In genomic region chr11:87426450-87427250, GRCm38 (mm10) we compare ENCODE assay signal across 8 mouse cellular contexts. TPM values are rescaled to one million over a fixed set of nuclear protein-coding genes. Genes with fewer than 3 reads are reported as not detected.
DNase-seq lines count a peak whose midpoint lies in the region; ATAC-seq and TF ChIP-seq lines count a peak whose summit lies in the region.
"Not testable (repeated sequence)": the region's sequence is repeated elsewhere in the genome, so short reads cannot be mapped to it uniquely, and the experiment has no call there.

No protein-coding gene starts in this region.

- H3K4me2 ChIP-seq in heart, embryonic 14.5 days (ENCODE audit: low read length): peak overlapping the region; percentile 67
- H3K4me2 ChIP-seq in liver, embryonic 11.5 days: peak overlapping the region; percentile 69
- H3K4me2 ChIP-seq in myocyte (ENCODE audit: low read depth): peak overlapping the region; percentile 86

- peak; percentile 88 for ATAC-seq in heart, embryonic 14.5 days (ENCODE audit: insufficient number of reproducible peaks, insufficient read depth, low FRiP score, low read depth)
- ATAC-seq in liver, embryonic 11.5 days (replicated peaks; ENCODE audit: low FRiP score): peak; percentile 89

- H3K27ac ChIP-seq in heart, embryonic 14.5 days (replicated peaks in 1 of 2; ENCODE audit: control insufficient read depth in 1 of 2, insufficient read depth in 1 of 2, low read depth in 2 of 2, low read length in 2 of 2): peak overlapping the region in 1 of 2 experiments; percentile 60; a peak in 2 of 4 replicates
- H3K27ac ChIP-seq in liver, embryonic 11.5 days (ENCODE audit: low read depth, low read length): peak overlapping the region; percentile 82

- H3K9ac ChIP-seq in heart, embryonic 14.5 days (ENCODE audit: low read length): peak overlapping the region; percentile 70
- H3K9ac ChIP-seq in liver, embryonic 11.5 days (ENCODE audit: low read depth, low read length): peak overlapping the region; percentile 58

- H3K36me3 ChIP-seq in heart, embryonic 14.5 days (ENCODE audit: control insufficient read depth, insufficient read depth, low read length); liver, embryonic 11.5 days (ENCODE audit: control insufficient read depth, insufficient read depth, low read length); myocyte (ENCODE audit: control insufficient read depth, insufficient read depth): not testable (repeated sequence)

- not testable (repeated sequence) for H3K4me1 ChIP-seq in heart, embryonic 14.5 days (ENCODE audit: control insufficient read depth in 2 of 2, insufficient read depth in 2 of 2, low read length in 2 of 2)
- peaks cover 16% of the 10 kb centered on the region for H3K4me1 ChIP-seq in liver, embryonic 11.5 days (replicated peaks; ENCODE audit: control insufficient read depth, insufficient read depth, low read length)

- DNase-seq in CD4-positive, CD25-positive, alpha-beta regulatory T cell, adult 2 months (ENCODE audit: low read depth, low spot score): peak; percentile 94
- peak; percentile 79 for DNase-seq in c-Kit-negative CD71-positive TER-119-positive erythroid progenitor cells, embryonic 14.5 days (ENCODE audit: low read depth, low spot score)
- DNase-seq in fat pad, adult 2 months (ENCODE audit: extremely low read depth, low read depth, low spot score): peak; percentile 58
- DNase-seq in kidney, postnatal 10 days: peak; percentile 91
- DNase-seq in liver, embryonic 11.5 days (ENCODE audit: low spot score): peak; percentile 69
- peak; percentile 84 to 89 for DNase-seq in spleen, postnatal 4 days (ENCODE audit: low spot score in 2 of 2)

- not testable (repeated sequence) for H3K27me3 ChIP-seq in heart, embryonic 14.5 days (ENCODE audit: control insufficient read depth, insufficient read depth, low read length); liver, embryonic 11.5 days (replicated peaks; ENCODE audit: control insufficient read depth, insufficient read depth, low read length); myocyte (ENCODE audit: control insufficient read depth, insufficient read depth, insufficient read length)

- TF ChIP-seq POLR2A in myocyte (IDR thresholded peaks at IDR 0.05; ENCODE audit: insufficient read length, low read depth): peak; percentile 96

- H3K79me2 ChIP-seq in myocyte (ENCODE audit: control insufficient read depth, insufficient read depth): not testable (repeated sequence)

- not testable (repeated sequence) for H3ac ChIP-seq in myocyte (ENCODE audit: control insufficient read depth, insufficient read length)

- peak overlapping the region; percentile 46 to 47; a peak in 3 of 4 replicates for H3K4me3 ChIP-seq in heart, embryonic 14.5 days (ENCODE audit: control insufficient read depth in 1 of 2, insufficient read depth in 1 of 2, low read depth in 1 of 2, low read length in 2 of 2)
- peak overlapping the region; percentile 50 for H3K4me3 ChIP-seq in liver, embryonic 11.5 days (ENCODE audit: low read depth, low read length)
- H3K4me3 ChIP-seq in myocyte: peak overlapping the region; percentile 11

- 2% methylated on average over 22 of the region's 24 CpGs for WGBS in heart, embryonic 14.5 days
- WGBS in liver, embryonic 11.5 days: 1% methylated on average over 24 of the region's 24 CpGs

- H3K9me3 ChIP-seq in heart, embryonic 14.5 days (ENCODE audit: control insufficient read depth, low read length); liver, embryonic 11.5 days (ENCODE audit: control insufficient read depth, low read length): not testable (repeated sequence)

TF ChIP-seq in myocyte, 11 proteins besides CTCF, POLR2A, EP300 and RAD21:
- peak; percentile 91 for TF ChIP-seq CEBPB (IDR thresholded peaks at IDR 0.05; ENCODE audit: insufficient read depth, poor library complexity, severe bottlenecking)
- peak; percentile 99 for TF ChIP-seq POLR2AphosphoS2 (IDR thresholded peaks at IDR 0.05; ENCODE audit: insufficient read length, low read depth)
TF ChIP-seq in myocyte: peak in this region for 2; not testable (repeated sequence) for 9.

RNA-seq across cellular contexts. Expression of gene Tex14, which starts 21.8 kb away (rescaled TPM):
- polyA plus RNA-seq in heart, embryonic 14.5 days (2014; fragmentation: Nextera tagmentation; extraction: Ambion mirVana): 0.28 and 0.38 TPM in 2 replicates
- polyA plus RNA-seq in liver, embryonic 11.5 days (2014; fragmentation: Nextera tagmentation; extraction: Ambion mirVana): 0.32 and 0.48 TPM in 2 replicates
- 0.13 TPM for polyA plus RNA-seq in myocyte (2012; fragmentation: generic; extraction: Trizol)

RNA-seq across cellular contexts. Expression of gene Rad51c, which starts 21.9 kb away (rescaled TPM):
- polyA plus RNA-seq in heart, embryonic 14.5 days (2014; fragmentation: Nextera tagmentation; extraction: Ambion mirVana): 10.0 and 11.7 TPM in 2 replicates
- polyA plus RNA-seq in liver, embryonic 11.5 days (2014; fragmentation: Nextera tagmentation; extraction: Ambion mirVana): 5.0 and 5.5 TPM in 2 replicates
- 3.5 TPM for polyA plus RNA-seq in myocyte (2012; fragmentation: generic; extraction: Trizol)
